Mouse (Mus musculus): ENCODE measurements around the gene Flt3l. TPM values are rescaled to one million over a fixed set of nuclear protein-coding genes. Genes with fewer than 3 reads are reported as not detected.
A peak's percentile ranks its signal among the peaks of the same experiment; 100 is the strongest.

Flt3l gene
- total and polyA plus RNA-seq, 2 experiments = 3.2 to 30.8 TPM

DNA sequence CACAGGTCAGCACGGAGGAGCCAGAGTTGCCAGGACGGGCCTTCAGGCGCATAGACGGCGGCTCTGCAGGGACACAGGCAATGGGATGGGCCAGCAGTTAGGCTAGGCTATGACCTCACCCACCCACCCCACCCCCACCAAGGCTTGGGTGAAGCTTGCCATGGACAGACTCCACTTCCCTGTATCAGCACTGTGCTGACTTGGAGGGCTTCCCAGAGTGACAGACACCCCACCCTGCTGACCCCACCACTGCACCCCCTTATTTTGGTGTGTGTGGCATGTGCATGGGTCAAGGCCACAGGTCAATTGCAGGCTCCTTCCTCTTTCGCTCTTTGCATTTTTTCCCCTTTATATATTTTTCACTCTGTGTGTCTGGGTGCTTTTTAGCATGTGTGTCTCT is 40.9 kb downstream of the Flt3l start:
- H3K4me3 ChIP-seq (ENCODE audit: insufficient read depth, low read depth, low read length) = no peak overlapping the region
- 82% methylated on average over 6 of the region's 6 CpGs for WGBS

DNA sequence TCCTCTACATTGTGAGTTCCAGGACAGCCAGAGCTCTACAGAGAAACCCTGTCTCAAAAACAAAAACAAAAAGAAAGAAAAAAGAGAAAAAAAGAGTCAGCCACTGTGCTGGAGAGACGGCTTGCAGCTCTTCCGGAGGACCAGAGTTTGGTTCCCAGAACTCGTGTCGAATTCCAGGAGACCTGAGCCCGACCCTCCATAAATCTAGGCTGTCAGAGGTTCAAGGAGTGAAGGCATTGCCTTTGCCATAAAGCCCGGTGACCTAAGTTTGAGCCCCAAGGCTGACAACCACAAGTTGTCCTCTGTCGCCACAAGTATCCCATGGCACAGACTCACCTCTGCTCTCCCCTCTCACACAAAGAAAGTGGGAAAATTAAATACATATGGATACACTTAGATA is 42.1 kb downstream of the Flt3l start:
- H3K79me2 ChIP-seq (ENCODE audit: control insufficient read depth, insufficient read depth, low read length) = no peaks in the 10 kb centered on the region
- H3K9ac ChIP-seq (ENCODE audit: low read depth, low read length) = no peak overlapping the region
- no peak for TF ChIP-seq CTCF (IDR thresholded peaks at IDR 0.05; ENCODE audit: low read depth, low read length)
- peaks cover 17% of the 10 kb centered on the region; the same call in 1 of the 2 replicates for H3K36me3 ChIP-seq (ENCODE audit: control insufficient read depth, insufficient read depth, low read length)
- H3K4me1 ChIP-seq (ENCODE audit: control insufficient read depth, insufficient read depth, low read length) = peaks cover 3% of the 10 kb centered on the region; the same call in 1 of the 2 replicates
- no peak overlapping the region for H3K4me3 ChIP-seq (ENCODE audit: insufficient read depth, low read depth, low read length)
- no peak for DNase-seq (ENCODE audit: extremely low read depth, low read depth, low spot score)
- H3K27me3 ChIP-seq (ENCODE audit: control insufficient read depth, insufficient read depth, low read length) = no peaks in the 10 kb centered on the region
- 90% methylated on average over 7 of the region's 7 CpGs for WGBS
- H3K27ac ChIP-seq (replicated peaks; ENCODE audit: insufficient read depth, low read depth, low read length) = no peak overlapping the region

More for the DNA sequence above, 40.9 kb downstream of the Flt3l start:
- Histone ChIP-seq H3K79me2 (ENCODE audit: control insufficient read depth, insufficient read depth, low read length) (no peaks in the 10 kb centered on the region), H3K9ac (ENCODE audit: low read depth, low read length) (no peak overlapping the region), H3K36me3 (ENCODE audit: control insufficient read depth, insufficient read depth, low read length) (peaks cover 20% of the 10 kb centered on the region; the same call in 1 of the 2 replicates), H3K4me1 (ENCODE audit: control insufficient read depth, insufficient read depth, low read length) (peaks cover 3% of the 10 kb centered on the region; the same call in 1 of the 2 replicates), H3K27me3 (ENCODE audit: control insufficient read depth, insufficient read depth, low read length) (no peaks in the 10 kb centered on the region), H3K27ac (replicated peaks; ENCODE audit: insufficient read depth, low read depth, low read length) (no peak overlapping the region)
- DNase-seq (ENCODE audit: extremely low read depth, low read depth, low spot score) = no peak
- TF ChIP-seq CTCF (IDR thresholded peaks at IDR 0.05; ENCODE audit: low read depth, low read length) (no peak), POLR2A (IDR thresholded peaks at IDR 0.05; ENCODE audit: extremely low read depth, insufficient read depth, low read length) (no peak)

DNA sequence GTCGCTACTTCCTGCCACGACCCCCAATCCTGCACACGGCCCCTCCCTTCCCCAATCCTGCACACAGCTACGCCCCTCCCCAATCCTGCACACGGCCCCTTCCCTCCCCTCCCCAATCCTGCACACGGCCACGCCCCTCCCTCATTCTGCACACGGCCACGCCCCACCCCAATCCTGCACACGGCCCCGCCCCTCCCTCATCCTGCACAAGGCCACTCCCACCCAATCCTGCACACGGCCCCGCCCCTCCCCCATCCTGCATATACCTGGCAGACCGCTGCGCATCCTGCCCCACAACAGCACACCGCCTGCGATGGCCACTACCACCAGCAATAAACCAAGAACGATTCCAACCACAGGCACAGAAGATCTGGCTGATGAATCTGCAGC is 42.7 kb downstream of the Flt3l start:
- WGBS = 58% methylated on average over 18 of the region's 18 CpGs
- no peak for DNase-seq (ENCODE audit: extremely low read depth, low read depth, low spot score)
- TF ChIP-seq POLR2A (IDR thresholded peaks at IDR 0.05; ENCODE audit: extremely low read depth, insufficient read depth, low read length) (no peak), CTCF (IDR thresholded peaks at IDR 0.05; ENCODE audit: low read depth, low read length) (no peak)
- H3K79me2 ChIP-seq (ENCODE audit: control insufficient read depth, insufficient read depth, low read length) = no peaks in the 10 kb centered on the region
- H3K4me1 ChIP-seq (ENCODE audit: control insufficient read depth, insufficient read depth, low read length) = peaks cover 3% of the 10 kb centered on the region; the same call in 1 of the 2 replicates
- no peak overlapping the region for H3K27ac ChIP-seq (replicated peaks; ENCODE audit: insufficient read depth, low read depth, low read length)
- no peak overlapping the region for H3K4me3 ChIP-seq (ENCODE audit: insufficient read depth, low read depth, low read length)
- H3K36me3 ChIP-seq (ENCODE audit: control insufficient read depth, insufficient read depth, low read length) = peaks cover 13% of the 10 kb centered on the region; the same call in 1 of the 2 replicates
- no peaks in the 10 kb centered on the region for H3K27me3 ChIP-seq (ENCODE audit: control insufficient read depth, insufficient read depth, low read length)
- H3K9ac ChIP-seq (ENCODE audit: low read depth, low read length) = no peak overlapping the region

DNA sequence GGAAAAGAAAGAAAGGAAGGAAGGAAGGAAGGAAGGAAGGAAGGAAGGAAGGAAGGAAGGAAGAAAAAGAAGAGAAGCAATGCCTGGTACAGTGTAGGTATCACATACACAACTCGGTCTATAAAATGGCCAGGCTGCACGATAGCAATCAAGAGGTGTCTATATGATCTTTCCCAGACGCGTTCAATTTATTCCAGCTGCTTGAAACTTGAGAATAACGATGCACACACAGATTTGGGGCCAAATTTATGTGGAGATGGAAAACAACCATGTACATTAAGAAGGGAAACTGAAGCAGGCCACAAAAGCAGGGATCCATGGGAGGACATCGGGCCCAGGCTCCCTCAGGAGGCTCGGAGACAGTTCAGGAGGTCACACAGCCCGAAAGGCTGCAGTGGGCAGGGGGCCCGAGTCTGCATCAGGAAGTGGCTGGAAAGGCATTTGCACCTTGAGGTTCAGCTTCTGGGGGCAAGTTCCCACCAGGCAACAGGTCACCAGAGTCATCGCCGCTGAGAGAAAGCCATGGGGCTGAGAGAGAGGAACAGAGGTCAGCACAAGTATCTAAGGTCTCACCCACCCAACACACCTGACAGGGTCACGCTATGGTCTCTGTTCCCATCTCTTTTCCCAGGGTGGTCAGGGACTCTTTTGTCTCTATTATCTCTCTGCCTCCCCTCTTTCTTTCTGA is 43.3 kb downstream of the Flt3l start:
- H3K4me1 ChIP-seq (ENCODE audit: control insufficient read depth, insufficient read depth, low read length) = peaks cover 3% of the 10 kb centered on the region; the same call in 1 of the 2 replicates
- peaks cover 12% of the 10 kb centered on the region; the same call in 1 of the 2 replicates for H3K36me3 ChIP-seq (ENCODE audit: control insufficient read depth, insufficient read depth, low read length)
- TF ChIP-seq POLR2A (IDR thresholded peaks at IDR 0.05; ENCODE audit: extremely low read depth, insufficient read depth, low read length) = no peak
- no peak for TF ChIP-seq CTCF (IDR thresholded peaks at IDR 0.05; ENCODE audit: low read depth, low read length)
- H3K4me3 ChIP-seq (ENCODE audit: insufficient read depth, low read depth, low read length) = no peak overlapping the region
- DNase-seq (ENCODE audit: extremely low read depth, low read depth, low spot score) = no peak
- H3K79me2 ChIP-seq (ENCODE audit: control insufficient read depth, insufficient read depth, low read length) = no peaks in the 10 kb centered on the region
- H3K9ac ChIP-seq (ENCODE audit: low read depth, low read length) = no peak overlapping the region
- H3K27ac ChIP-seq (replicated peaks; ENCODE audit: insufficient read depth, low read depth, low read length) = no peak overlapping the region
- WGBS = 84% methylated on average over 12 of the region's 12 CpGs
- no peaks in the 10 kb centered on the region for H3K27me3 ChIP-seq (ENCODE audit: control insufficient read depth, insufficient read depth, low read length)

DNA sequence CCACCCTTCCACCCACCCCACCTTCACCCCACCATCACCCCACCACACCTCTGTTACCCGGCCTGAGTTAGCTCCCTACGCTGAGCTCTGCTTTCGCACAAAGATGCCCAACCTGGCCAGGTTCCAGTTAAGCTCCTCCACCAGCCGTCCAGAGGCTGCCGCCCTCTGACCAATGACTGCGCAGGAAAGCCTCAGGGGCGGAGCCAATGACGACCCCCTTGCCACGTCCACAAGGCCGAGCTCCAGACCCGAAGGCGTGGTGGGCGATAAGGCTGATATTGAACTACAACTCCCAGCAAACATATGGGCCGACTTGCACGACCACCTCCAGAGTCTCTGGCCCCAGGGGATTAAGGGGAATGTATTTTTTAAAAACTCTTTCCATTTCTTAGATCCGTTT is 44.2 kb downstream of the Flt3l start, which contains the start of gene Rcn3:
Gene Rcn3 (minus strand): TSS at position 174 of the 400 bp plus-strand sequence.
- DNase-seq (ENCODE audit: extremely low read depth, low read depth, low spot score) = no peak
- TF ChIP-seq CTCF (IDR thresholded peaks at IDR 0.05; ENCODE audit: low read depth, low read length) (no peak), POLR2A (IDR thresholded peaks at IDR 0.05; ENCODE audit: extremely low read depth, insufficient read depth, low read length) (no peak)
- Histone ChIP-seq H3K27me3 (ENCODE audit: control insufficient read depth, insufficient read depth, low read length) (no peaks in the 10 kb centered on the region), H3K9ac (ENCODE audit: low read depth, low read length) (0 out of 2 replicates have a peak within 1 kb of the TSS, but pooled peaks have one; percentile 36), H3K27ac (replicated peaks; ENCODE audit: insufficient read depth, low read depth, low read length) (no peak within 1 kb of the TSS), H3K79me2 (ENCODE audit: control insufficient read depth, insufficient read depth, low read length) (no peaks in the 10 kb centered on the region), H3K36me3 (ENCODE audit: control insufficient read depth, insufficient read depth, low read length) (peaks cover 5% of the 10 kb centered on the region; the same call in 1 of the 2 replicates), H3K4me3 (ENCODE audit: insufficient read depth, low read depth, low read length) (peak within 1 kb of the TSS; percentile 53), H3K4me1 (ENCODE audit: control insufficient read depth, insufficient read depth, low read length) (peaks cover under 1% of the 10 kb centered on the region; the same call in 1 of the 2 replicates)
- 4% methylated on average over 16 of the region's 16 CpGs for WGBS

All from liver, adult 2 months (tissue).